Mouse (Mus musculus) gastrocnemius, adult 2 months (tissue): ENCODE results near the gene Olfr206. TPM values are rescaled to one million over a fixed set of nuclear protein-coding genes. Genes with fewer than 3 reads are reported as not detected.
"Not testable (repeated sequence)": the region's sequence is repeated elsewhere in the genome, so short reads cannot be mapped to it uniquely, and the experiment has no call there.

Source experiments
- DNase-seq: peaks from one replicate; pipeline ENCODE4 v3.0.0; 2022
- H3K27ac ChIP-seq: fragments of 200-600 bp; 2 replicates; pipeline ENCODE4 v1.8.1; 2022; ENCODE audit warnings: mild to moderate bottlenecking
- H3K4me3 ChIP-seq: fragments of 200-600 bp; 2 replicates; pipeline ENCODE4 v1.8.1; 2022; ENCODE audit warnings: mild to moderate bottlenecking, moderate library complexity
- CTCF ChIP-seq: fragments of 200-600 bp; IDR thresholded peaks from 2 replicates; pipeline ENCODE4 v1.8.1; 2022; ENCODE audit warnings: antibody characterized with exemption, mild to moderate bottlenecking, moderate library complexity
- intact Hi-C: fragments of 180-260 bp; cut with DNase I; formaldehyde crosslinking; loops from one replicate; pipeline ENCODE4 v1.15.1; 2025
- long read RNA-seq, 2 experiments: library from polyadenylated mRNA; stranded (forward); transcript quantifications; one replicate each; pipeline ENCODE4 v2.0.0; 2021
- total RNA-seq, 2 experiments: library from RNA; stranded (reverse); gene quantifications; 2 replicates each; pipeline ENCODE4 v1.2.3; 2021

The Olfr206 gene
- not detected for total RNA-seq
- long read RNA-seq, experiment 1 = 0 reads
- long read RNA-seq, experiment 2 = 0 reads

DNA sequence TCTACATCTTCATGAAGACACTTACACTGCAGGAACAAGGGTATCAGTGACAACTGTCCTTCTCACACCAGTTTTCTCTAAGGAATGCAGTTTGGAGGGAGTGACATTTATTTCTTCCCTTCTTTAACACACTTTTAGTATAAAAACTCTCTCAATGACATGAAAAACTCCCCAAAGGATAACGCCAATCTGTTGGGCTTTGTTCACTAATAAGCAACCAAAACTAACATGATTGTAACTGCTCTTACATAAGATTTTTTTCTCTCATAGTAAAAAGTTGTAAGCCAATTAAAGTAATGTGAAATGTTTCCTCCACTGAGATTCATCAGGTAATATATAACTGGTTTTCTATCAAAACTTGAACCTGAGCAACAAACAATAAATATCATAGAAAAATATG lies at the start of gene Olfr206:
Olfr206 (minus strand) TSS at position 101 of the 400 bp plus-strand sequence.
- DNase-seq = no peak
- Histone ChIP-seq H3K27ac (no peak within 1 kb of the TSS), H3K4me3 (no peak within 1 kb of the TSS)
- TF ChIP-seq CTCF = no peak
- intact Hi-C loops = no loop called here

DNA sequence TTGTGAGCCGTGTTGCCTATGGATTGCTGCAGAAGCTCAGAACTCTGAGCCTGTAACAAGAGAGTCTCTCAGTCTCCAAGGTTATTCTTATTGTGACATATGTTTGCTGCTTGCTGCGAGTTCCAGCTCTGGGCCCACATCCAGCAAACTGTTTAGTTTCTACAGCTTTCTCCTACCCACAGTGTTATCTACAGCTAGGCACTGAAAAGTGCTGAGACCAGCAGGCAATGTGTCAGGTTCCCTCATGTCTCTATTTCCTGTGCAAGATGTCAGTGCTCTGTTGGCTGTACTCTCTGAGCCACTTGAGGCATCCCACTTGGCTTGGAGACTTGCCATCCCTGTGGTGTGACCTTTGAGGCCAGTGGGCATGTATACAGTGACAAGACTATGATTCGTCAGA lies 44.3 kb upstream of the Olfr206 start:
- Histone ChIP-seq H3K27ac (no peak overlapping the region), H3K4me3 (no peak overlapping the region)
- intact Hi-C loops = no loop called here
- no peak for TF ChIP-seq CTCF
- DNase-seq = no peak

DNA sequence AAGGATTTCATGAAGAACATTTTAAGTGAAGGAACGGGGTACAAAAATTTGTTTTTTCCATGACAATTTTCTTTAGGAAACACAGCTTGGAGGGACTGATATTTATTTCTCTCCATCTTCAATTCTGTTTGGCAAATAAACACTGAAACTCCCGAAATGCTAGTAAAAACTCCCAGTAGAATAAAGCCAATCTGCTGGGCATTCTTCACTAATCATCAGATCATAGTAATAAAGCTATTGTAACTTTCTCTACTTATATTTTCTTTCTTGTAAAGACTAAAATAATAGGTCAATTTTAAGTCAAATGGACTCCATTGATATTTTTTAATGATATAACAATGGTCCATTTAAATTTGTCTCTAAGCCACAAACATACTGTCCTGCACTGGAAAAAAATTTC lies 14.8 kb upstream of the Olfr206 start, which contains the start of gene Olfr209:
Olfr209 (minus strand) TSS at position 101 of the 400 bp plus-strand sequence.
- intact Hi-C loops = no loop called here
- no peak within 1 kb of the TSS for H3K27ac ChIP-seq
- no peak within 1 kb of the TSS for H3K4me3 ChIP-seq
- DNase-seq = no peak
- no peak for TF ChIP-seq CTCF

DNA sequence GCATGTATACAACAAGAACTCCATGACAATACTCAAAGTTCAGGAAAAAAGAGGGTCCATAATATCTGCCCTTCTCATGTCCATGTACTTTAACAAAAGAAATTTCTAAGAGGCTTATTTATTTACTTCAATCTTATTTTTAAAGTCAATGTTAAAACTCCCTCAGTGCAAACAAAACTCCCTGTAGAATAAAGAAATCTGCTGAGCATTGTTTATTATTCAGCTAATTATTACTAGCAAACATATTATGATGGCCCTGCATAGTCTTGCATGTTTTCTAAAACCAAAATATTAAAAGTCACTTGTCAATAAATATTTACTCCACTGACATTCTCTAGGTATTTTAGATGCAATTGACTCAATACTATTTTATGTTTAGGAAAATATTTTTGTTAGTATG lies 18.0 kb downstream of the Olfr206 start, which contains the start of gene Olfr205:
Olfr205 (minus strand) TSS at position 101 of the 400 bp plus-strand sequence.
- Histone ChIP-seq H3K4me3 (no peak within 1 kb of the TSS), H3K27ac (no peak within 1 kb of the TSS)
- intact Hi-C loops = no loop called here
- DNase-seq = no peak
- no peak for TF ChIP-seq CTCF

DNA sequence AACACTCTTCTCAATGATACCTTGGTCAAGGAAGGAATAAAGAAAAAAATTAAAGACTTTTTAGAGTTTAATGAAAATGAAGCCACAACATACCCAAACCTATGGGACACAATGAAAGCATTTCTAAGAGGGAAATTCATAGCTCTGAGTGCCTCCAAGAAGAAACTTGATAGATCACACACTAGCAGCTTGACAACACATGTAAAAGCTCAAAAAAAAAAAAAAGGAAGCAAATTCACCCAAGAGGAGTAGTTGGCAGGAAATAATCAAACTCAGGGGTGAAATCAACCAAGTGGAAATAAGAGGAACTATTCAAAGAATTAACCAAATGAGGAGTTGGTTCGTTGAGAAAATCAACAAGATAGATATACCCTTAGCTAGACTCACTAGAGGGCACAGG lies 25.8 kb downstream of the Olfr206 start:
- H3K27ac ChIP-seq, H3K4me3 ChIP-seq, DNase-seq, intact Hi-C loops: not testable (repeated sequence)

DNA sequence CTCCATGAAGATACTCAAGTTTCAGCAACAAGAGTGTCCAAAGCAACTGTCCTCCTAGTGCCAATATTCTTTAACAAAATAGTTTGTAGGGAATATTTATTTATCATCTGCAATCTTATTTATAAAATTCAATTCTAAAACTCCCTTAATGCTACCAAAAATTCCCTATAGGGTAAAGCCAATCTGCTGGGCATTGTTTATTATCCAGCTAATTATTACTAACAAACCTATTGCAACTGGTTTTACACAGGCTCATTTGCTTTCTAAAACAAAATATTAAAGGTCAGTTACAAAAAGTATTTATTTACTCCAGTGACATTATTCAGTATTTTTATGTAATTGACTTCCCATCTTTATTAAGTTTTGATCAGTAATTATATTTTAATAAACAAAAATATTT lies 30.9 kb downstream of the Olfr206 start, which contains the start of gene Olfr204:
Olfr204 (minus strand) TSS at position 101 of the 400 bp plus-strand sequence.
- no peak within 1 kb of the TSS for H3K4me3 ChIP-seq
- H3K27ac ChIP-seq = no peak within 1 kb of the TSS
- no peak for DNase-seq
- no peak for TF ChIP-seq CTCF
- intact Hi-C loops = no loop called here

DNA sequence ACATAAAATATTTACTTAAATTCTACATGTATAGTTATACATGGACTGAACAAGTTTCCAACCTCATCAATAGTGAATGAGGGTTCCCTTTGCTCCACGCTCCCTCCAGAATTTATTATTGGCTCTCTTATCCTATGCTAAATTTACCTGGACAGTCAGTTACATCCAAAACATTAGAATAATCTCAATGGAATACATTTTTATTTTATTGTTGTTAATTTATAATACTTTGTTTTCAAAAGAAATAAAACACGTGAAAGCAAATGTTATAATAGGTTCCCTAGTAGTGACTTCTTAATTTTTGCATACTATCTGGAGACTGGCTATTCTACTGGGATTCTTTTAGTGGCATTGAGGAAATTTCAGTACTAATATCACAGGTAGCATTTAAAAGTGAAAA lies 50.5 kb downstream of the Olfr206 start, which contains the start of gene Olfr203:
Olfr203 (plus strand) TSS at position 301 of the 400 bp plus-strand sequence.
- DNase-seq = no peak
- intact Hi-C loops = no loop called here
- H3K27ac ChIP-seq = no peak within 1 kb of the TSS
- no peak for TF ChIP-seq CTCF
- H3K4me3 ChIP-seq = no peak within 1 kb of the TSS

Other genes starting within 250 kb of the Olfr206 start
- gene Olfr193, start 237.4 kb downstream of the Olfr206 start, total RNA-seq = not detected
- not detected for gene Olfr194, start 228.2 kb downstream of the Olfr206 start, total RNA-seq
- gene Olfr195, start 202.2 kb downstream of the Olfr206 start, total RNA-seq = not detected
- gene Olfr196, start 178.8 kb downstream of the Olfr206 start, total RNA-seq = not detected
- gene Olfr198, start 145.7 kb downstream of the Olfr206 start, total RNA-seq = not detected
- not detected for gene Olfr199, start 129.5 kb downstream of the Olfr206 start, total RNA-seq
- gene Olfr201, start 76.6 kb downstream of the Olfr206 start, total RNA-seq = not detected
- gene Olfr202, start 62.5 kb downstream of the Olfr206 start, total RNA-seq = not detected
- gene Olfr203, start 50.4 kb downstream of the Olfr206 start, total RNA-seq = not detected
- not detected for gene Olfr204, start 31.0 kb downstream of the Olfr206 start, total RNA-seq
- not detected for gene Olfr205, start 18.1 kb downstream of the Olfr206 start, total RNA-seq
- not detected for gene Olfr209, start 14.7 kb upstream of the Olfr206 start, total RNA-seq
- not detected for gene Gabrr3, start 58.1 kb upstream of the Olfr206 start, total RNA-seq
- 10 to 100 TPM; 11.6 to 15.2 TPM for gene Riox2, start 122.5 kb upstream of the Olfr206 start, total RNA-seq